Mouse (Mus musculus): ENCODE data around the gene Atg3. TPM values are rescaled to one million over a fixed set of nuclear protein-coding genes. Genes with fewer than 3 reads are reported as not detected.

Gene Atg3
- total RNA-seq (2017): 84.0 to 119 TPM (median 104 TPM) in 3 replicates

DNA sequence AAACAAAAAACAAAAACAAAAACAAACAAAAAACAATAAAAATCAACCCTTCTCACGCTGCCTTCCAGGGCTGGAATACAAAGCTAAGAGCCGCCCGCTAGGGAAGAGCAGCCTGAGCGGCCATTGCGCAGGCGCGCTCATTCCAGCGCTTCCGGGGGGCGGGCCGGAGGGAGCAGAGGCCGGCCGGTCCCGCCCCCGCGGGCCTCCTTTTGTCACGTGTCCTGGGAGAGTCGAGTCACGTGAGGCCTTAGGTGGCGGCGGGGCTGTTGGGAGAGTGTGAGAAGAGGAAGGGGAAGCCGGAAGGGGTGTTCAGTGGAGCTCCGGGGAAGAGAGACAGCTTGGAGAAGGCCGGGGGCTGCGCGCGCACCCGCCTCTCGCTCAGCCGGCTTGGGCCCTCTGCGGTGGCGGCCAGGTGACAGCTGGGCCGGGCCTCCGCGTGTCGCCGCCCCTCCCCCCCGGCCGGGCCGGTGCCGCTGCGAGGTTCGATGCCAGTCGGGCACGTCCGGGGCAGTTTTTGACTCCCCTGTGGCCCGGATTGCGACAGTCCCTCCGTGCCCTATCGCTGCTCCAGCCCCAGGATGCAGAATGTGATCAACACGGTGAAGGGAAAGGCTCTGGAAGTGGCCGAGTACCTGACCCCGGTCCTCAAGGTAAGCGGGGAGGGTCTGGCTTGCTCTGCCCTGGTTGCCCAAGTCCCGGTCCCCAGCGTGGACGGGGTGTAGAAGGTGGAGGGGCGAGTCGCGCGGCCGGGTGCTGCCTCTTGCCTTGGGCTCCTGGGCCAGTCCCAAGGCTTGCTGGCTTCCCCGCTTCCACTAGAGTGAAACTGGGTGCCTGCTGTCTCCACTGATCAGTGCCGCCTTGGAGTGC, at the start of gene Atg3, which contains the start of gene Slc35a5:
TSS of gene Atg3 (plus strand) at position 264 of the 867 bp plus-strand sequence.
TSS of gene Slc35a5 (minus strand) at position 185 of the 867 bp plus-strand sequence.
- ATAC-seq (replicated peaks; ENCODE audit: insufficient number of reproducible peaks, low FRiP score, low TSS enrichment, poor library complexity, severe bottlenecking): peak; percentile 93

DNA sequence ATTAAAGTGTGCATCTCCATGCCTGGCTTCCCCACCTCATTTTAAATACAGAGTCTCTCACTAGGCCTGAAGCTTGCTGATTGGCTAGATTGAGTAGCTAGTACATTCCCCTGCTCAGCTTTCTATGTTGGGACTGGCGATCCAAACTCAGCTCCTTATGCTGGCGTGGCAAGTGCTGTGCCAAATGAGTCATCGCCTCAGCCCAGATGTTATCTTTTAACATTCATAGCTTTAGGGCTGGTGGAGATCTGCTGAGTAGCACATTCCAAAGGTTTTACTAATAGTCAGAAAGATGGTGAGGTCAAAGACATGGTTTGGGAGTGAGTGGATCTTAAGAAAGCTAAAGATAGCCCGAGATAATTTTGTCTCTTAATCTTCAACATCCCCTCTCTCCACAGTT, 48.1 kb upstream of the Atg3 start:
- ATAC-seq (replicated peaks; ENCODE audit: insufficient number of reproducible peaks, low FRiP score, low TSS enrichment, poor library complexity, severe bottlenecking): no peak

GRCm38 (mm10) chr16:45117200-45117599, 41.4 kb upstream of the Atg3 start:
- no peak for ATAC-seq (replicated peaks; ENCODE audit: insufficient number of reproducible peaks, low FRiP score, low TSS enrichment, poor library complexity, severe bottlenecking)

DNA sequence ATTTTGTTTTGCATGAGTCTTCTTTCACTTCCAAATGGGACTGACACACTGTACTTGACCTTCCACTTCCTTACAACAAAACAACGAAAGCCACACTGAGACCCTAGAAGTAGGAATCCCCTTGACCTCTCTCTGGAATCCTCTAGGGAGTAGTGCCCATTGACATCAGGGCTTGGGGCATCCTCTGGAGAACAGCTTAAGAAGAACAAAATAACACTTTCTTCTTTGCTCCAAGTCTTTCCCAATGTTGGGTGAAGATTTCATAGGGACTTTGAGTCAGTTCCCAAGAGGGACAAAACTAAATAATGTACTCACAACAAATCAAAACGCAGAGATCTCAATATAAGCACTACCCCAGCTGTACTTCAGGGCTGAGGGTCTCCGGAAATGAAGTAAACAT, 39.8 kb upstream of the Atg3 start:
- no peak for ATAC-seq (replicated peaks; ENCODE audit: insufficient number of reproducible peaks, low FRiP score, low TSS enrichment, poor library complexity, severe bottlenecking)

- ATAC-seq (replicated peaks; ENCODE audit: insufficient number of reproducible peaks, low FRiP score, low TSS enrichment, poor library complexity, severe bottlenecking): no peak
Measured at GRCm38 (mm10) chr16:45120844-45121425, 37.6 kb upstream of the Atg3 start.

GRCm38 (mm10) chr16:45122571-45122970, 36.0 kb upstream of the Atg3 start:
- no peak for ATAC-seq (replicated peaks; ENCODE audit: insufficient number of reproducible peaks, low FRiP score, low TSS enrichment, poor library complexity, severe bottlenecking)

DNA sequence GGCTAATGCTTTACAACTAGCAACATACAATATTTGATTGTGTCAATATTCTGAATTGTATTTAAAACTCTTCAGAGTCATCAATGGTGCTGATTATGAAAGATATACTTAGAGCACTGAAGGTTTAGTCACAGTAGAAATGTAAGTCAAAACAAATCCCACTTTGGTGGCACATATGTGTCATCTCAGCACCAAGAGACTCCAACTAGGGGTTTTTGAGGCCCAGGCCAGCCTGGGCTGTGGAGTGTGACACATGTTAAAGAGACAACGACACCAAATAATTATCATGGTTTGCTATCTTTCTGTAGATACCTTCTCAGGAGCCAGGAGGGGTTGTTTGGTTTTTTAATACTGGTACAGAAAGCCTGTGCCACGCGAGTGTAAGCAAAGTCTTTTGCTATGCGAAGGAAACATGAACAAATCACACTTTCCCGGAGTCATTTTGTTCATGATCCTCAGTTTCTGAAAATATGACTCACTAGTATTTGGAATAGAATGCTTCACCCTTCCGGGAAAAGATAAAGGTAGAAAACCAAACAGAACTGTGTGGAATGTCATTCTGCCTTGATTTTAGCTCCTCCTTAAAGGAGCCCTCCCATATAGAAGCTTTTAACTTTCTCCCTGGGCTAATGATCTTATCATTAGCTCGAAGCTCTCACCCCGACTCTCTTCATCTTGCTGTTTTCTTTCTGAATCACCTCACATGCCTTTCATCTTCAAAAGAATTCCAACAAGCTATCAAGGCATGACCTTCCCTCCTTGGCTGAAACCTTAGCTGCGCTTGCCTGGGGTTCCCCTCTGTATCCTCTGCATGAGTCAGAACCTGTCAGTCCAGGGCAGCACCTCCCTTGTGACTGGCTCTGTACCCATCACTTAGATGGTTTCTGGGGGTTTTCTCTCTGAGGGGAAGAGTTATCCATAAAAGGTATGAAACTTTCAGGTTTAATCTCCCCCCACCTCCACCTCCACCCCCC, 34.1 kb upstream of the Atg3 start:
- no peak for ATAC-seq (replicated peaks; ENCODE audit: insufficient number of reproducible peaks, low FRiP score, low TSS enrichment, poor library complexity, severe bottlenecking)

DNA sequence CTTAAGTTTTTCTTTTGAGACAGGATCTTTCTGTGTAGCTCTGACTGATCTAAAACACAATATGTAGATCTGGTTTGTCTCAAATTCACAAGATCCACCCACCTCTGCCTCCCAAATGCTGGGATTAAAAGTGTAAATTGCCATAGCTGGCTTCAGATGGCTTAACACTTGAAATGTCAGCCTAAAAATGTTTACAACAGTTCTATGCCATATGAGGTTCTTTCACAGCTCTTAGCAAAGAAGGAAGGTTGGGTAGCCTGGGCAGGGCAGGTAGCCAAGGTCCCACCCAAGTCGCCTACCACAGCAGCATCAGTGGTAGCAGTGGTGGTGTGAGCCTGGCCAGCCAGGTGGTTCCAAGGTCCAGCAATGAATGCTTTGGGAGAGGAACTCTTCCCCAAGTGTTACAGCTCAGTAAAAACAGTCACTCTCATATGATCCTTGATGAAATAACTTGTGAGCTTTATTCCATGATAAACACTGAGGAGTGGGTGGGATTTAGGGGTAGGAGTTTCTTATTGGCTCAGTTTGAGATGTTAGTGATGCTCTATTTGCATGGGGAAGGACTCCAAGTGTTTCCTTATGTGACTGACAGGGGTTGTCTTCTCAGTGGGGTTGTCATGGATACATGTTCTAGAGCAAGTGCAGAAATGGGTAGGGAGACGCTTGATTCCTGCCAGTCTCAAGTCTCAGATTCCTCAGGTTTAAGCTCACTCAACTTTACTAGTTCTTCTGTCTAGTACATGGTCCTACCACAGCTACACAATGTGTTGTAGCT, 30.5 kb upstream of the Atg3 start:
- ATAC-seq (replicated peaks; ENCODE audit: insufficient number of reproducible peaks, low FRiP score, low TSS enrichment, poor library complexity, severe bottlenecking): no peak

DNA sequence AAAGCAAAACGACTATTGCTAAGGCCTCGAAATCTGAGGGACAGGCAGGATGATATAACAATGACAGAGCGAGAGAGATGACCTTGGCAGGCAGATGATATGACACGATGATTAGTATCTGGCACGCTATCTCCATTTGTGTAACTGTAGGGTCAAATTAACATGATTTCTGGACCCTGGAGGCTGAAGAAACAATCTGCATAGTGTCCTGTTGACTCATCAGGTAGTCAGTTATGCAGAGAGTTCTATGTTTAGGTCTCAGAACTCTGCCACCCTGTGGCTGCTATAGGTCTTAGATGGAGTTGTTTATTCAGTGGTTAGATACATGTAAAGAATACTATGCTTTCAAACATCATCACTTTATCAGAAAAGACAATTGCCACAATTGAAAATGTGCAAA, 16.9 kb upstream of the Atg3 start:
- no peak for ATAC-seq (replicated peaks; ENCODE audit: insufficient number of reproducible peaks, low FRiP score, low TSS enrichment, poor library complexity, severe bottlenecking)

DNA sequence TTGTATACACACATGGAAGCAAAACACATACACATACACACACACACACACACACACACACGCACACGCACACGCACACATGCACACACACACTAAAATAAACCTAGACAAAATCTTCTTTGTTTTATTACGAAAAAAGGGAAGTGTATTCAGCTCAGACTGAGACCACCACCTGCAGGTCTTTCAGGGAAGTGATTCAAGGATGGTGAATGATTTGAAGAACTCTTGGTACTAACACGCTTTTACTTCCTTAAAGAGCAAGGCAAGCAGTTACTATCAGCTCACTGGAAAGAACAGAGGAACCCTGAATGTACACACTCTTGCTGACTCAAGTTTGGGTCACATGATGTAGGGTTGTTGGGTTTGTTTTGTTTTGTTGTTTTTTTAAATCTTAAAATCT, 16.0 kb upstream of the Atg3 start:
- peak; percentile 74 for ATAC-seq (replicated peaks; ENCODE audit: insufficient number of reproducible peaks, low FRiP score, low TSS enrichment, poor library complexity, severe bottlenecking)

DNA sequence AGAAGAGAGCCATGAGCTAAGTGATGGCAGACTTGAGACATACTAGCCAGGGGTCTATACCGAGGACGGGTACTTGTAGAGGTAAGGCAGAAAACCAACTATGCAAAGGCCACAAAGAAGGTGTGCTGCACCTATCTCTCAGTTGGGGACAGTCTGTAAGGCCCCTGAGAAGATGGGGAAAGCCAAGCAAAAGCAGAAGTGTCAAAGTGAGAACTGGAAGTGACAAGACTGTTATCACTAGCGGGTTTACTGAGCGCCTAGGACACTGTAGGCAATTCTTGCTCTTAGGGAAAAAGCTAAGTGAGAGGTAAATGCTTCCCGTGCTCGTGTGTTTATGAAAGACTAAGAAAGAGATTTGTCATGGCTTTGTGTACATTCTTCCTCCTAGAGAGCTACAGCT, 13.5 kb upstream of the Atg3 start:
- no peak for ATAC-seq (replicated peaks; ENCODE audit: insufficient number of reproducible peaks, low FRiP score, low TSS enrichment, poor library complexity, severe bottlenecking)

DNA sequence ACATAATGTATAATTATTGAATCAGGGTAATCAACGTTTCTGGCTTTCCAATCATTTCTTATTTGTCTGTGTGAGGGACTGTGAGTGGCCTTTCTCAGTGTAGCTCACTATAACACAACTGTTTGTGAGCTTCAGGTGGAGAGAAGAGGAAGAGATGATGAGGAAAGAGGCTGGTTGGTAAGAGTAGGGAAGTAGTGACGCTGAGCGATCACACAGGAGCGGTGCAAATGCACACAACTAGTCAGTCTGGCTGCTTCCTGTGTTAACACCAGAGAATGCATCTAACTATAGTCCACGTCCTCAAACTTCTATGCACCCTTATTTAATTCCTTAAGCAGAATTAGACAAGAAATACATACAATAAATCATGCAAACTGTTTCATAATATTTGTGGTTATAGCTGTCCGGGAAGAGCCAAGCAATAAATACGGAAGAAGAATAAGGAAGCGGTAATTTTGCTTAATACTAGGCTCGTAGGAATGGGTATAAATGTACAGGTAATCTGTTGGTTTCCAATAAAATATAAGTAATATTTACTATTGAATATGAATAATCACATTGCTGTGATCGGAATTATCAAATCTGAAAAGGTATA, 10.0 kb upstream of the Atg3 start:
- ATAC-seq (replicated peaks; ENCODE audit: insufficient number of reproducible peaks, low FRiP score, low TSS enrichment, poor library complexity, severe bottlenecking): peak; percentile 80

- no peak for ATAC-seq (replicated peaks; ENCODE audit: insufficient number of reproducible peaks, low FRiP score, low TSS enrichment, poor library complexity, severe bottlenecking)
Measured at GRCm38 (mm10) chr16:45154741-45155250, 3.8 kb upstream of the Atg3 start.

DNA sequence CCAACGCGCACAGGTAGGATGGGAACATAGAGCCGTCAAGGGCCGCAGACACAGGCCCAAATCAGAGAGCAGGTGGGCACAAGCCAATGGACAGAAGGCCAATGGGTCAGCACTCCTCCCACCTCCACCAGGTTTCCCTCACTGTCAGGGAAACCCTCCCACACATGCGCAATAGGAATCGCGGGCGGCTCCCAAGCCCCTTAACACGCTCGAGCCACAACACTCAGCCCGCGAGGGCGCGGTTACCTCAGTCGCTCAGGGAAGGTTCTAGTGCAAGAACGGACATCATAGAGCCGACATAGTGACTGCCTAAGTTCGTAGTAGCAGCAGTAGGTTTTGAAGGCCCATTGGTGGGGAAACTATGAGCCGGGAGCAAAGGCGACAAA, 456 bp upstream of the Atg3 start:
- ATAC-seq (replicated peaks; ENCODE audit: insufficient number of reproducible peaks, low FRiP score, low TSS enrichment, poor library complexity, severe bottlenecking): peak; percentile 45; the same call in 1 of the 2 replicates

DNA sequence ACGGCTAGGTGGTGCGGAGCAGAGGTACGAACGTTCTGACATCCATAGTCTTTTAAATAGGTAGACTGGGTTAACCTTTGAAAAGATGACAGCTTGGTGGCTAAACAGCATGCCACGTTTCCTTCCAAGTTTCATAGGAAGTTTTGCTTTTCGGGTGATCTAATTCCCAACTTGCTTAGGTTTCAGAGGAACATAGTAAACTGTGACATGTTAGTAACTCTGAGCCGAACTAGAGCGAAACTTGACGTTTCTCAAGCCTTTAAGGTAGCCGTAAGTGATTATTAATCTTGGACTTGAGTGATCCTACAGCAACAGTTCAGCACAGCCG, 768 bp downstream of the Atg3 start:
- no peak for ATAC-seq (replicated peaks; ENCODE audit: insufficient number of reproducible peaks, low FRiP score, low TSS enrichment, poor library complexity, severe bottlenecking)

DNA sequence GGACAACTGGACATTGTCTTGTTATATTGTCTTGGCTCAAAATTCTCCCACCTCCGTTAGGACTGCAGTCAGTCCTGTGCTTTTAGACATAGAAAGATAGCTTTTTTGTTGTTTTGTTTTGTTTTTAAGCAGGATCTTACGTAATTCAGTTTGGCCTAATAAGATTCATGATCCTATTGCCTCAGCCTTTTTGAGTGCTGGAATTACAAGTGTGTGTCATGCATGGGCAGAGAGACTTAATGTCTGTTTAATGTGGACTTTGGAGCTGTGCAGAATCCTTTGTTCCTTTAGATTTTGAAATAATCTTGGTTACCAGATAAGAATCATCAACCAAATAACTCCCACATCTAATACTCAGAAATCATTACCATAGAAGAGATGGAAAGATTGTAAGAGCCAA, 20.0 kb downstream of the Atg3 start:
- no peak for ATAC-seq (replicated peaks; ENCODE audit: insufficient number of reproducible peaks, low FRiP score, low TSS enrichment, poor library complexity, severe bottlenecking)

DNA sequence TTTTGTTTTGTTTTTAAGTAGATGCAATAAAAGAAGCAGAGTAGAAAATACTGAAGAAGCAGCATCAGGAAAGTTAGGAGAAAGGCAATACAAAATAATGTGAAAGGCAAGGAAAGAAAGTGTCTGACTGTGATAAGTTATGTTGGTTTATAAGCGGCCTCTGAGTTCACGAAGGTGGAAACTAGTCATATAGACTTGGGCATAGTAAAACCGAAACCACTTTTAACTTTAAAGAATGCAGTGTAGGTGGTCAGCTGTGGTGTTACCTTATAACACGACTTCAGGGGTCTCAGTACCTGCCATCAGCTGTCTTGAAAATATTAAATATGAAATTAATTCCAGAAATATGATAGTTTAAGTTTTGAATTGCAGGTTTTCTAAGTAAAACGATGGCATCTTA, 23.2 kb downstream of the Atg3 start:
- ATAC-seq (replicated peaks; ENCODE audit: insufficient number of reproducible peaks, low FRiP score, low TSS enrichment, poor library complexity, severe bottlenecking): no peak

DNA sequence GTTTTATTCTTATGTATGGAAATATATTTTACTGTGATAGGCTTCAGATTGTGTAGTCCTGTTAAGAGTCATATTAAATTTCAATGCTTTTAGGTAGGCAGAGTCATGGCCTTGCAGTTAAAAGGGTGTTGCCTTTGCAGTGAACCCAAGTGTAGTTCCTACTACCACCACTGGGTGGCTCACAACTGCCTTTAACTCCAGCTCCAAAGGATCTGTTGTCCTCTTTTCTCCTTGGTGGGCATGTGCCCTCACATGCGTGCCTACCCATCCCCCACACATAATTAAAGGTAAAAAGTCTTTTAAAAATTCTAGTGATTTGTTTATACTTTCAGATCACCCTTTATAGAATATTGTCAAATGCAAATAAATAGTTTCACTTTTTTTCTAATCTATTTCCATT, 34.0 kb downstream of the Atg3 start:
- peak; percentile 75 for ATAC-seq (replicated peaks; ENCODE audit: insufficient number of reproducible peaks, low FRiP score, low TSS enrichment, poor library complexity, severe bottlenecking)

All from monocyte, adult 5-6 weeks (primary cell).